Comparison of ENCODE assay signal across 15 mouse cellular contexts in the genomic region with DNA sequence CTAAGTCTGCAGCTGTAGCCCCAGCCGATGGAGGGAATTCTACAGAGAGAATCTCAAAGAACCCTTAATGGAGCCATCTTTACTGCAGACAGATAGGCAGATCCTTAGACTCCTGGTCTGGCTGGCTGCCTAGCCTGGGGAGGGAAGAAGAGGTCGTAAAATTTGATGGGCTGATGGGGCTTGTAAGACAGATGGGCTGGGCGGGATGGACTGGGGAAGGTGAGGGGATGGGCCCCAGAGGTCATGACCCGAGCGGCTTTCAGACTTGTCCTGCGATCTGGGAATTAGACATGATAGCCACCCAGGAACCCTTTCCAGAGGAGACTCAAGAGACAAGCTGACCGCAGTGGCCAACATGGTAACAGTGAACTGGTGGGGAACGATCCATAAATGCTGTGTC.
"Had no signal": no experiment of that assay in that cellular context is flagged by ENCODE, and none has a peak within 500 bp of the region (broad histone marks: within the 10 kb centered on the region; RNA-seq: fewer than 3 reads in every experiment).

No protein-coding gene starts in this region.

- H3K4me2 ChIP-seq: liver, embryonic 12.5 days; lung, embryonic 14.5 days; midbrain, embryonic 12.5 days; neural tube, embryonic 13.5 days had no signal

- ATAC-seq: intestine, embryonic 16.5 days; liver, embryonic 12.5 days; midbrain, embryonic 16.5 days had no signal

- H3K9me3 ChIP-seq: liver, embryonic 12.5 days; megakaryocyte, embryonic 14.5 days; midbrain, embryonic 12.5 days; neural tube, embryonic 13.5 days had no signal

- DNase-seq: layer of hippocampus, adult 9-11 months; layer of hippocampus, postnatal 36 days; lung, embryonic 14.5 days; lung, postnatal 14 days; right cerebral cortex, adult 18-20 months; right cerebral cortex, postnatal 25 days; spleen, adult 18-20 months; thymus, postnatal 36 days had no signal

- H3K9ac ChIP-seq: liver, embryonic 12.5 days; lung, embryonic 14.5 days; midbrain, embryonic 12.5 days; neural tube, embryonic 13.5 days had no signal

- H3K36me3 ChIP-seq: liver, embryonic 12.5 days; midbrain, embryonic 12.5 days; neural tube, embryonic 13.5 days had no signal

- H3K4me1 ChIP-seq: midbrain, embryonic 12.5 days had no signal

- H3K4me3 ChIP-seq: liver, embryonic 12.5 days; megakaryocyte, embryonic 14.5 days; midbrain, embryonic 12.5 days; neural tube, embryonic 13.5 days had no signal

- H3K27ac ChIP-seq: liver, embryonic 12.5 days; macrophage; midbrain, embryonic 12.5 days; neural tube, embryonic 13.5 days had no signal
